Mouse (Mus musculus) lung, postnatal 0 days (tissue): ENCODE measurements at regions not wholly inside any gene's neighbourhood (a gene's known extent, or its start where the extent isn't known, plus 50 kb on each side); places are given as distances from the start of the nearest gene placed in this dataset.

ENCODE experiments used
- CTCF ChIP-seq: IDR thresholded peaks from 2 replicates; pipeline ENCODE4 v1.5.1; 2016; ENCODE audit warnings: antibody characterized with exemption, mild to moderate bottlenecking
- EP300 ChIP-seq: IDR thresholded peaks from 2 replicates; pipeline ENCODE4 v1.6.1; 2016; ENCODE audit warnings: antibody characterized with exemption, mild to moderate bottlenecking, control low read depth

- TF ChIP-seq EP300 (no peak), CTCF (no peak)
Observed at GRCm38 (mm10) chr4:125313252-125313651, 177.2 kb upstream of the Grik3 start.
